Comparison of ENCODE assay signal across 12 mouse cellular contexts in the genomic region with DNA sequence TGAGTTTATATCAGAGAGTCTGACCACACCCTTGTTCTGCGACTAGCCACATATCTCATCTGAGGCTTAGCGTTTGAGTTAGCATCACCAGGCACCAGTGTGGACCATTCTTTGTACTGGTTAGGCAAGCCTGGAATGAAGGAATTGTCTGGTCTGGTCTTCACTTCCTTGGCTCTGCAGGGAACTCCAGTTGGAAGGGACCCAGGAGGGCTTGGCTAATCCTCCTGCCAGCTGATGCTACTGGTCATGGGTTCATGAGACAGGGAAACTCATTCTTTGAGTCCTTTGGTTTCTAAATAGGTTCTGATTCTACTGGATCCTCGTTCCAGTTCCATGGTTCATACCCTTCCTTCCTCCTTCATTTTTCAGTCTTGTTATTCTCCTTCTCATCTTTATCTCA.
DNase-seq lines count a peak whose midpoint lies in the region; TF ChIP-seq lines count a peak whose summit lies in the region.
"Had no signal": no experiment of that assay in that cellular context is flagged by ENCODE, and none has a peak within 500 bp of the region (broad histone marks: within the 10 kb centered on the region; RNA-seq: fewer than 3 reads in every experiment).

No protein-coding gene starts in this region.

- H3K4me3 ChIP-seq in gastrocnemius, adult 2 months, result peak overlapping the region; percentile 50
- H3K4me3 ChIP-seq: hindbrain, embryonic 15.5 days; neural tube, embryonic 13.5 days had no signal

- intact Hi-C loops in gastrocnemius, adult 2 months (cut with DNase I), result no loop called here
- intact Hi-C loops in gastrocnemius, postnatal 36 days (cut with DNase I), result no loop called here

- H3K27ac ChIP-seq in gastrocnemius, adult 2 months, result peak overlapping the region; percentile 77
- H3K27ac ChIP-seq: hindbrain, embryonic 15.5 days; neural tube, embryonic 13.5 days; stomach, postnatal 0 days had no signal

- peak; percentile 62 for DNase-seq in gastrocnemius, adult 2 months
- DNase-seq in gastrocnemius, postnatal 4 days (ENCODE audit: low spot score in 2 of 2), result no peak
- DNase-seq in right cerebral cortex, postnatal 10 days (ENCODE audit: low spot score in 2 of 2), result peak; percentile 15 to 17
- DNase-seq in right cerebral cortex, postnatal 36 days (ENCODE audit: low spot score in 2 of 2), result no peak
- DNase-seq in gastrocnemius, postnatal 36 days, result peak; percentile 29 to 37
- DNase-seq in skeletal muscle tissue, adult 2 months (ENCODE audit: low read depth, low spot score), result peak; percentile 42
- DNase-seq in MN1 (ENCODE audit: low spot score), result no peak
- DNase-seq in layer of hippocampus, adult 9-11 months, result no peak
- DNase-seq: thymus, postnatal 14 days had no signal

- no peak for TF ChIP-seq CTCF in gastrocnemius, adult 2 months (IDR thresholded peaks at IDR 0.05)

Comparison
In these comparisons a context has a peak if more than half of its experiments do, and no peak if none do; other contexts are left out.
1. DNase-seq: peak in gastrocnemius, adult 2 months (single experiment), right cerebral cortex, postnatal 10 days (2 of 2), gastrocnemius, postnatal 36 days (2 of 2) and skeletal muscle tissue, adult 2 months (single experiment); none in gastrocnemius, postnatal 4 days (0 of 2), right cerebral cortex, postnatal 36 days (0 of 2), MN1 (single experiment) and layer of hippocampus, adult 9-11 months (single experiment).